Mouse (Mus musculus): ENCODE data around the gene Stum. TPM values are rescaled to one million over a fixed set of nuclear protein-coding genes. Genes with fewer than 3 reads are reported as not detected.

Stum gene
- polyA plus RNA-seq, 1 experiment from 2014 or later, result 0.45 TPM

DNA sequence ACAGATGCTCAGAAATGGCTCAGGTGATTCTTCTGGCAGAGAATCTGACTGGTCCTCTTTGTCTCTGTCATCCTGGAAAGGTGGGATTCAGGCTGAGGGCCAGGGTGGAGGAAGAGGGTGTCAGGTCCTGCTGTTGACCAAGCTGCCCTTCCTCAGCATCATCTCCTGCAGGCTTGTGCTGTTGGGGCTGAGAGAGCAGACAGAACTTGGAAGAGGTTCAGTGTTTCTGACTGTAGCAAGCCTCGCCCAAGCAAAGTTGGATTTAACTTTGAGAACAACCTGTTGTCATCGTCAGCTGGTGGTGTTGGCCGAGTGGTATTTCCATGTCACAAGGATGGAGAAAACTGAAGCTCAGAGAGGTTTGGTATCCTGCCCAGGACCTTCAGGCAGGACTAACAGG, 78.6 kb downstream of the Stum start:
- Histone ChIP-seq H3K4me3 (ENCODE audit: control insufficient read depth in 1 of 2, insufficient read depth in 1 of 2, low read depth in 1 of 2, low read length in 2 of 2) (no peak overlapping the region), H3K27ac (replicated peaks in 1 of 2; ENCODE audit: control insufficient read depth in 1 of 2, insufficient read depth in 1 of 2, low read depth in 2 of 2, low read length in 2 of 2) (peak overlapping the region; percentile 83 to 93), H3K9me3 (ENCODE audit: control insufficient read depth, low read length) (no peaks in the 10 kb centered on the region), H3K4me2 (ENCODE audit: low read length) (peak overlapping the region; percentile 26; the same call in 1 of the 2 replicates), H3K4me1 (ENCODE audit: control insufficient read depth in 2 of 2, insufficient read depth in 2 of 2, low read length in 2 of 2) (peaks cover 64 to 89% of the 10 kb centered on the region in 2 experiments), H3K36me3 (ENCODE audit: control insufficient read depth, insufficient read depth, low read length) (no peaks in the 10 kb centered on the region), H3K9ac (ENCODE audit: low read length) (peak overlapping the region; percentile 47), H3K27me3 (ENCODE audit: control insufficient read depth, insufficient read depth, low read length) (no peaks in the 10 kb centered on the region)
- no peak for ATAC-seq (ENCODE audit: insufficient number of reproducible peaks, insufficient read depth, low FRiP score, low read depth)
- 70% methylated on average over 3 of the region's 3 CpGs for WGBS

DNA sequence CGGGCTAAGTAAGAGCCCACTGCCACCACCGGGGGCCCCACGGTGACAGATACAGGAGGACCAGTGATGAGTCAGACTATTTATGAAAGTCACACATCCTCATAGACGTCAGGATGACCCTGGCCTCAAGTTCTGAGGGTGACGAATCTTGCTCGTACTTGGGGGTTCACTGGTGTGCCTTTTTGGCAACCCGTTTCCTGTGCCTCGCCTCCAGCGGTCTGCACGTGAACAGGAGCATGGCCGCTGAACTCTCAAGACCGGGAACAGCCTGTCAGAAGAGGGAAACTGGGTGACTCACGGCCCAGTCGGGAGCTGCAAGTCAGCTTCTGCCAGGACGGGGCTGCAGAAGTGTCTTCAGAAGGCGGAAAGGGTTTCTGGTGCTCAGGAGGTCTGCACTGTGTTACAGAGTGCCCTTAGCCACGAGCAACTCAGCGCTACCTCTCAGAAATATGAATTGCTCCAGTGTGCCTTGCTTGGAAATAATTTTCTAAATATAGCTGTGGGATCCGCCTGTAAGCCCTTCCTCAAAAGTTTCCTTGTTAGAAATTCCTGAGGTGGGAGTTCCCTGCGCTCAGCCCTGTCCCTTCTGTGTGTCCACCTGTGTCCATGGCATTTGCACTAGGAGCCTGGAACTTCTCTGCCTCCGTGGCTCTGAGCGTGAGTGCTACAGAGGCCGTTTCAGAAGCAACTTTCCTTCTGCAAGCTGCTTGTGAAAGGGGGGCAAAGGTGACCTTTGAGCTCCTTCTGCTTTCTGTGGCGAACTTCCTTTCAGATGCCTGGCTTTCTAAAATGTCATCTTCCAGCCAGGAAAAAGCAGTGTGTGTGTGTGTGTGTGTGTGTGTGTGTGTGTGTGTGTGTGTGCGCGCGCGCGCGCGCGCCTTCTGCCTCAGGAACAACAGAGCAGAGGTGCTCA, 79.4 kb downstream of the Stum start:
- no peaks in the 10 kb centered on the region for H3K27me3 ChIP-seq (ENCODE audit: control insufficient read depth, insufficient read depth, low read length)
- peak overlapping the region; percentile 46 for H3K4me2 ChIP-seq (ENCODE audit: low read length)
- peak; percentile 47 for ATAC-seq (ENCODE audit: insufficient number of reproducible peaks, insufficient read depth, low FRiP score, low read depth)
- no peaks in the 10 kb centered on the region for H3K36me3 ChIP-seq (ENCODE audit: control insufficient read depth, insufficient read depth, low read length)
- no peak overlapping the region for H3K4me3 ChIP-seq (ENCODE audit: control insufficient read depth in 1 of 2, insufficient read depth in 1 of 2, low read depth in 1 of 2, low read length in 2 of 2)
- peak overlapping the region; percentile 83 to 93 for H3K27ac ChIP-seq (replicated peaks in 1 of 2; ENCODE audit: control insufficient read depth in 1 of 2, insufficient read depth in 1 of 2, low read depth in 2 of 2, low read length in 2 of 2)
- WGBS, result 25% methylated on average over 32 of the region's 32 CpGs
- peaks cover 57 to 81% of the 10 kb centered on the region in 2 experiments for H3K4me1 ChIP-seq (ENCODE audit: control insufficient read depth in 2 of 2, insufficient read depth in 2 of 2, low read length in 2 of 2)
- peak overlapping the region; percentile 47 for H3K9ac ChIP-seq (ENCODE audit: low read length)
- no peaks in the 10 kb centered on the region for H3K9me3 ChIP-seq (ENCODE audit: control insufficient read depth, low read length)

DNA sequence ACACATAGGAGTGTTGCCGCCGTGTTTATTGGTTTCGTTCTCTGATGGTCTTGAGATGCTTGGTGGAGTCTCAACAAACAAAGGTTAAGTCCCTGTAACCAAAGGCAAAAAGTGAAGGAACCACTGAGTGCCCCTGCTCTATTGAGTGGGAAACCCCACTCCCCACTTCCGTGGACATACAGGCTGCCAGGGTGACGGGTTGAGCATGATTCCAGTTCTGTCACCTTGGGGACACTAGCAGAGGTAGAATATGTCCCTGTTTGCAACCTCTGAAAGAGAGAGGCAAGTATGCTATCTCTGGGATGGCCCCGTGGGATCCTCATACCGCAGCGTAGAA, 80.0 kb downstream of the Stum start:
- no peaks in the 10 kb centered on the region for H3K36me3 ChIP-seq (ENCODE audit: control insufficient read depth, insufficient read depth, low read length)
- H3K4me2 ChIP-seq (ENCODE audit: low read length), result peak overlapping the region; percentile 46
- peaks cover 53 to 75% of the 10 kb centered on the region in 2 experiments for H3K4me1 ChIP-seq (ENCODE audit: control insufficient read depth in 2 of 2, insufficient read depth in 2 of 2, low read length in 2 of 2)
- WGBS, result 64% methylated on average over 8 of the region's 8 CpGs
- no peaks in the 10 kb centered on the region for H3K27me3 ChIP-seq (ENCODE audit: control insufficient read depth, insufficient read depth, low read length)
- no peak for ATAC-seq (ENCODE audit: insufficient number of reproducible peaks, insufficient read depth, low FRiP score, low read depth)
- H3K27ac ChIP-seq (replicated peaks in 1 of 2; ENCODE audit: control insufficient read depth in 1 of 2, insufficient read depth in 1 of 2, low read depth in 2 of 2, low read length in 2 of 2), result peak overlapping the region; percentile 83 to 93
- H3K9me3 ChIP-seq (ENCODE audit: control insufficient read depth, low read length), result no peaks in the 10 kb centered on the region
- peak overlapping the region; percentile 47; the same call in 1 of the 2 replicates for H3K9ac ChIP-seq (ENCODE audit: low read length)
- H3K4me3 ChIP-seq (ENCODE audit: control insufficient read depth in 1 of 2, insufficient read depth in 1 of 2, low read depth in 1 of 2, low read length in 2 of 2), result no peak overlapping the region

DNA sequence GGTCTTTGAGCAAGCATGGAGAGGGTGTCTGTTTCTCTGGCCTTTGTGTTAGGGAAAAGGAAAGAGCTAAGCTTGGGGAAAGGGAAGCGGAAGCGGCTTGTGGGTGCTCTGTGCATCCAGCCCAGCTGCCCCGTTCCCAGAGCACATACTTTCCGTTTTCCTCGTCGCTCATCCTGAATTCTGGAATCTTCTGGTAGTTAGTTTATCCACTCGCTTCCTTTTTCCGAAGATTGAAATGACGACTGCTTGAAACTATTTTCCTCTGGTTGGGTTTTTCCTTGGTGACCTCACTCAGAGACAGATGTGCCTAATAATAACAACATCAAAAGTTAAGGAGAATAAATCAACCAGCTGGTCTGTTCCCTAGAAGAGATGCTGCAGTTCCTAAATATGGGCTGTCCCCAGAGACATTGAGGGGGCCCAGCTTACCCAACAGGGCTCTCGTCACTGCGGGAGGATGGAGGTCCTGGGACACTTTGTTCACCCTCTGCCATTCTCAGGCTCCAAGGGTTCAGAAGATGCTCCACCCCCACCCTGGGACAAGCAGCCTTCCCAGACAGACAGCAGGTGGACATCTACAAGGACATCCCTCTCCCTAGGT, 80.7 kb downstream of the Stum start:
- peak overlapping the region; percentile 83 to 93 for H3K27ac ChIP-seq (replicated peaks in 1 of 2; ENCODE audit: control insufficient read depth in 1 of 2, insufficient read depth in 1 of 2, low read depth in 2 of 2, low read length in 2 of 2)
- ATAC-seq (ENCODE audit: insufficient number of reproducible peaks, insufficient read depth, low FRiP score, low read depth), result no peak
- peaks cover 51 to 68% of the 10 kb centered on the region in 2 experiments for H3K4me1 ChIP-seq (ENCODE audit: control insufficient read depth in 2 of 2, insufficient read depth in 2 of 2, low read length in 2 of 2)
- no peak overlapping the region for H3K9ac ChIP-seq (ENCODE audit: low read length)
- no peaks in the 10 kb centered on the region for H3K9me3 ChIP-seq (ENCODE audit: control insufficient read depth, low read length)
- H3K27me3 ChIP-seq (ENCODE audit: control insufficient read depth, insufficient read depth, low read length), result no peaks in the 10 kb centered on the region
- no peaks in the 10 kb centered on the region for H3K36me3 ChIP-seq (ENCODE audit: control insufficient read depth, insufficient read depth, low read length)
- H3K4me2 ChIP-seq (ENCODE audit: low read length), result no peak overlapping the region
- WGBS, result 71% methylated on average over 11 of the region's 11 CpGs
- H3K4me3 ChIP-seq (ENCODE audit: control insufficient read depth in 1 of 2, insufficient read depth in 1 of 2, low read depth in 1 of 2, low read length in 2 of 2), result no peak overlapping the region

DNA sequence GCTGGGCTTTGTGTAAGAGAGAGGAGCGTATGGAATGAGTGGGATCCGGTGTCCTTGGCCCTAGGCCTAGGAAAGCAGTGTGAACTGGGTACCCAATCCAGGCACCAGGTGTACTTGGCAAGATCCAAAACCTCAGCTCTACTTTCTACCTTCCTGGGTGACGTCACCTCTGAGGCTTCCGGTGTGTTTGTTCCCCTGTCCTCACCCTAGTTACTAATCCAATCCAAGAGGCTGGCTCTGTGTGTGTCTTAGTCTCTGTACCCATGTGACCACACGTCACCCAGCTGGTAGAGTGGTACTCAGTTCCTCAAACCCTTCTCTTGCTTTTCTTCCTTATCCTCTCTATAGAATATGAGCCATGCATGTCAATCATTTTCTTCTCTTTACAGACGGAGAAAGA, 81.6 kb downstream of the Stum start:
- Histone ChIP-seq H3K4me3 (ENCODE audit: control insufficient read depth in 1 of 2, insufficient read depth in 1 of 2, low read depth in 1 of 2, low read length in 2 of 2) (no peak overlapping the region), H3K27me3 (ENCODE audit: control insufficient read depth, insufficient read depth, low read length) (no peaks in the 10 kb centered on the region), H3K9me3 (ENCODE audit: control insufficient read depth, low read length) (no peaks in the 10 kb centered on the region), H3K9ac (ENCODE audit: low read length) (no peak overlapping the region), H3K36me3 (ENCODE audit: control insufficient read depth, insufficient read depth, low read length) (no peaks in the 10 kb centered on the region), H3K4me1 (ENCODE audit: control insufficient read depth in 2 of 2, insufficient read depth in 2 of 2, low read length in 2 of 2) (peaks cover 45 to 61% of the 10 kb centered on the region in 2 experiments), H3K27ac (replicated peaks in 1 of 2; ENCODE audit: control insufficient read depth in 1 of 2, insufficient read depth in 1 of 2, low read depth in 2 of 2, low read length in 2 of 2) (peak overlapping the region; percentile 12 to 93), H3K4me2 (ENCODE audit: low read length) (no peak overlapping the region)
- ATAC-seq (ENCODE audit: insufficient number of reproducible peaks, insufficient read depth, low FRiP score, low read depth), result no peak
- 71% methylated on average over 6 of the region's 6 CpGs for WGBS

DNA sequence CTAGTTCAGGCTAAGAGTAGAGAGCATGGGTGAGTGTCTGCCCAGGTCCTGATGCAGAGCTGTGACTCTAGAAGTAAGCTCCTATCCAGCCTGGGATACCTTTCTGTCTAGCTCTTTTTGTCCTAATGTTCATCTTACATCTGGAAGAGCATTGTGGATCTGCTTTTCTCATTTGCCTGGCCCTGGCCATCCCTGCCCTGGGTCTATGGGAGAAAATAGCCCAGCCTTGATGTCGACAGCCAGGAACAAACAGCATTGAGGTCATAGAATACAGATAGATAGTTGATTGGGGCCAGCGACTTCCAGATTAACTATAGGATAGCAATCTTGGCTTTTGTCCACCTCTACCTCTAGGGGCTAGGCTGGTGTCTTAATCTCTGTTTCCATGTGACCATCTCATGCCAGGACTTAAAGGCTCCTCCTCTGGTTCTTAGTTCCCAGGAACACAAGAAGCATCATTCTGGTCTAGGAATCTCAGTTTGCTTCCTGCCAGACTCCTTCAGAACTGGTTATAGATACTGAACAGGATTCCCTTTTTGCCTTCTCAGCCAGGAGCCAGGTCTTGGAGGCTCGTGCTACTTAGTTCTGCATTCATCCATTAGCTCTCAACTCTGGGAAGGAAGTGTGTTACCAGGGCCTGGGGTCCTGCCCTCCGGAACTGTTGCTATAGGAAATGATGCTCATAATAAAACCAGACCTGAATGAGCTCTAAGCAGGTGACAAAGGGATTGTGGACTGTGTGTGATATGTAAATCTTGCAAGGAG, 82.4 kb downstream of the Stum start:
- no peak overlapping the region for H3K4me2 ChIP-seq (ENCODE audit: low read length)
- no peaks in the 10 kb centered on the region for H3K9me3 ChIP-seq (ENCODE audit: control insufficient read depth, low read length)
- no peaks in the 10 kb centered on the region for H3K27me3 ChIP-seq (ENCODE audit: control insufficient read depth, insufficient read depth, low read length)
- peaks cover 40 to 53% of the 10 kb centered on the region in 2 experiments for H3K4me1 ChIP-seq (ENCODE audit: control insufficient read depth in 2 of 2, insufficient read depth in 2 of 2, low read length in 2 of 2)
- no peak for ATAC-seq (ENCODE audit: insufficient number of reproducible peaks, insufficient read depth, low FRiP score, low read depth)
- 56% methylated on average over 4 of the region's 4 CpGs for WGBS
- H3K27ac ChIP-seq (replicated peaks in 1 of 2; ENCODE audit: control insufficient read depth in 1 of 2, insufficient read depth in 1 of 2, low read depth in 2 of 2, low read length in 2 of 2), result peak overlapping the region in 1 of 2 experiments; percentile 93; a peak in 2 of 4 replicates
- H3K9ac ChIP-seq (ENCODE audit: low read length), result no peak overlapping the region
- H3K36me3 ChIP-seq (ENCODE audit: control insufficient read depth, insufficient read depth, low read length), result no peaks in the 10 kb centered on the region
- no peak overlapping the region for H3K4me3 ChIP-seq (ENCODE audit: control insufficient read depth in 1 of 2, insufficient read depth in 1 of 2, low read depth in 1 of 2, low read length in 2 of 2)

DNA sequence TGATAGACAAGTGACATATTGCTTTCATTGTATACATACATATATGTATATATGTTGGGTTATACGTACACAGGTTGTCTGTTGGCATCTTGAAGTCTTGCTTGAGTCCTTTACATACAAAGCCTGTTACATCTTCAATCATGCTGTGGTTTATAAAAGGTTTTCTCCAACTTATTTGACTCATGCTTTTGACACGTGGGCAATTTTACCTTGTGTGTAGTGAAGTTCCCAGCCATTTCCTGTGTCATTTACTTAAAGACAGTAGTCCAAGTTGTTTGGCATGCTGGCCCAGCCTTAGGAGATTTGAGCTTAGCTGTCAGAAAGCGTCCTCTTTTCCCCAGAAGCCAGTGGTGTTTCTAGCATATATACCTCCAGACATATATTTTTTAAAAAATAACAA, 84.9 kb downstream of the Stum start:
- Histone ChIP-seq H3K27ac (replicated peaks in 1 of 2; ENCODE audit: control insufficient read depth in 1 of 2, insufficient read depth in 1 of 2, low read depth in 2 of 2, low read length in 2 of 2) (no peak overlapping the region), H3K36me3 (ENCODE audit: control insufficient read depth, insufficient read depth, low read length) (0 out of 2 replicates have a peak, but pooled peaks cover 4% of the 10 kb centered on the region), H3K27me3 (ENCODE audit: control insufficient read depth, insufficient read depth, low read length) (no peaks in the 10 kb centered on the region), H3K9me3 (ENCODE audit: control insufficient read depth, low read length) (no peaks in the 10 kb centered on the region), H3K9ac (ENCODE audit: low read length) (no peak overlapping the region), H3K4me3 (ENCODE audit: control insufficient read depth in 1 of 2, insufficient read depth in 1 of 2, low read depth in 1 of 2, low read length in 2 of 2) (no peak overlapping the region), H3K4me1 (ENCODE audit: control insufficient read depth in 2 of 2, insufficient read depth in 2 of 2, low read length in 2 of 2) (peaks cover 25 to 37% of the 10 kb centered on the region in 2 experiments), H3K4me2 (ENCODE audit: low read length) (no peak overlapping the region)
- WGBS, result 75% methylated on average over 3 of the region's 3 CpGs
- no peak for ATAC-seq (ENCODE audit: insufficient number of reproducible peaks, insufficient read depth, low FRiP score, low read depth)

Measured in heart, embryonic 14.5 days (tissue).